Mouse (Mus musculus) embryonic facial prominence, embryonic 14.5 days (tissue): ENCODE results near the gene Mpo. TPM values are rescaled to one million over a fixed set of nuclear protein-coding genes. Genes with fewer than 3 reads are reported as not detected.

Experiments
- ATAC-seq: fragments of 200-750 bp; cut with Nextera tagmentation; 2 replicates; pipeline ENCODE4 v1.8.0; 2017; ENCODE audit warnings: low read depth, moderate number of reproducible peaks, moderate TSS enrichment
- DNase-seq: peaks from one replicate; pipeline ENCODE4 v3.0.0-alpha.2; 2015; ENCODE audit warnings: low spot score
- H3K27ac ChIP-seq: fragments of 300-500 bp; sonication (generic); replicated peaks from 2 replicates; pipeline ENCODE4 v1.5.1; 2014; ENCODE audit warnings: low read depth, mild to moderate bottlenecking, low read length, moderate library complexity
- H3K27me3 ChIP-seq: fragments of 300-500 bp; sonication (generic); replicated peaks from 2 replicates; pipeline ENCODE4 v1.6.1; 2014; ENCODE audit warnings: low read length; ENCODE audit not compliant: control insufficient read depth, insufficient read depth
- H3K36me3 ChIP-seq: fragments of 300-500 bp; sonication (generic); 2 replicates; pipeline ENCODE4 v1.6.1; 2014; ENCODE audit warnings: low read length, mixed read lengths; ENCODE audit not compliant: control insufficient read depth, insufficient read depth
- H3K4me1 ChIP-seq: fragments of 300-500 bp; sonication (generic); 2 replicates; pipeline ENCODE4 v1.6.1; 2014; ENCODE audit warnings: antibody characterized with exemption, low read length; ENCODE audit not compliant: control insufficient read depth, insufficient read depth
- H3K4me2 ChIP-seq: fragments of 300-500 bp; sonication (generic); 2 replicates; pipeline ENCODE4 v1.6.1; 2014; ENCODE audit warnings: low read depth, mild to moderate bottlenecking, low read length, moderate library complexity, mixed read lengths
- H3K4me3 ChIP-seq: fragments of 300-500 bp; sonication (generic); 2 replicates; pipeline ENCODE4 v1.5.1; 2014; ENCODE audit warnings: low read depth, mild to moderate bottlenecking, low read length
- H3K9ac ChIP-seq: fragments of 300-500 bp; sonication (generic); 2 replicates; pipeline ENCODE4 v1.6.1; 2014; ENCODE audit warnings: low read depth, mild to moderate bottlenecking, low read length, moderate library complexity, mixed read lengths
- H3K9me3 ChIP-seq: fragments of 300-500 bp; sonication (generic); 2 replicates; pipeline ENCODE4 v1.6.1; 2016; ENCODE audit warnings: low read length; ENCODE audit not compliant: control insufficient read depth
- WGBS: fragments of 180-500 bp; shearing (Covaris S2); extraction: QIAGEN DNeasy Blood & Tissue Kit; methylation state at CpG from one replicate; pipeline ENCODE4 v1.1.7; 2014; 5-methylcytosine and 5-hydroxymethylcytosine counted together
- polyA plus RNA-seq: library from polyadenylated mRNA; unstranded; fragments of >200 nt; fragmentation: Nextera tagmentation; extraction: Ambion mirVana; gene quantifications from 2 replicates; pipeline ENCODE4 v1.2.1, GENCODE M21; 2014

Gene Mpo
- polyA plus RNA-seq, 1 experiment from 2014 or later = 0.77 TPM

- no peak overlapping the region for H3K27ac ChIP-seq
- no peaks in the 10 kb centered on the region for H3K9me3 ChIP-seq
- no peak for DNase-seq
- no peak for ATAC-seq
- no peaks in the 10 kb centered on the region for H3K4me1 ChIP-seq
- no peaks in the 10 kb centered on the region for H3K36me3 ChIP-seq
- peaks cover 21% of the 10 kb centered on the region for H3K27me3 ChIP-seq
- no peak overlapping the region for H3K4me2 ChIP-seq
- no peak overlapping the region for H3K9ac ChIP-seq
- 88% methylated on average over 15 of the region's 15 CpGs for WGBS
- H3K4me3 ChIP-seq = no peak overlapping the region
Observed at GRCm38 (mm10) chr11:87756251-87756820, 37.0 kb upstream of the Mpo start.

- Histone ChIP-seq H3K4me2 (no peak overlapping the region), H3K4me1 (no peaks in the 10 kb centered on the region), H3K9ac (no peak overlapping the region), H3K4me3 (no peak overlapping the region), H3K9me3 (no peaks in the 10 kb centered on the region), H3K36me3 (no peaks in the 10 kb centered on the region), H3K27me3 (peaks cover 31% of the 10 kb centered on the region), H3K27ac (no peak overlapping the region)
- WGBS = 87% methylated on average over 25 of the region's 25 CpGs
- DNase-seq (no peak), ATAC-seq (no peak)
Observed at GRCm38 (mm10) chr11:87757001-87757954, 36.1 kb upstream of the Mpo start.

- 72% methylated on average over 7 of the region's 7 CpGs for WGBS
- H3K27me3 ChIP-seq = peaks cover 41% of the 10 kb centered on the region
- no peaks in the 10 kb centered on the region for H3K4me1 ChIP-seq
- no peak overlapping the region for H3K4me2 ChIP-seq
- H3K9me3 ChIP-seq = no peaks in the 10 kb centered on the region
- no peak overlapping the region for H3K27ac ChIP-seq
- ATAC-seq (no peak), DNase-seq (no peak)
- H3K9ac ChIP-seq = no peak overlapping the region
- H3K36me3 ChIP-seq = no peaks in the 10 kb centered on the region
- no peak overlapping the region for H3K4me3 ChIP-seq
Observed at GRCm38 (mm10) chr11:87758161-87758911, 35.0 kb upstream of the Mpo start.

GRCm38 (mm10) chr11:87758957-87759608 is 34.3 kb upstream of the Mpo start:
- no peak overlapping the region for H3K4me2 ChIP-seq
- H3K27ac ChIP-seq = no peak overlapping the region
- no peak overlapping the region for H3K4me3 ChIP-seq
- whole genome bisulfite sequencing = 74% methylated on average over 4 of the region's 4 CpGs
- no peak for DNase-seq
- no peak overlapping the region for H3K9ac ChIP-seq
- ATAC-seq = no peak
- H3K27me3 ChIP-seq = peaks cover 49% of the 10 kb centered on the region
- H3K4me1 ChIP-seq = peaks cover 7% of the 10 kb centered on the region; the same call in 1 of the 2 replicates
- H3K36me3 ChIP-seq = no peaks in the 10 kb centered on the region
- H3K9me3 ChIP-seq = no peaks in the 10 kb centered on the region

- Histone ChIP-seq H3K4me1 (peaks cover 7% of the 10 kb centered on the region), H3K9ac (no peak overlapping the region), H3K4me3 (no peak overlapping the region), H3K27ac (no peak overlapping the region), H3K27me3 (peaks cover 54% of the 10 kb centered on the region), H3K36me3 (no peaks in the 10 kb centered on the region), H3K4me2 (no peak overlapping the region), H3K9me3 (no peaks in the 10 kb centered on the region)
- ATAC-seq (no peak), DNase-seq (no peak)
- WGBS = 8% methylated on average over 3 of the region's 3 CpGs
Observed at GRCm38 (mm10) chr11:87759609-87760005, 33.8 kb upstream of the Mpo start.

GRCm38 (mm10) chr11:87760301-87761081 is 32.9 kb upstream of the Mpo start, which contains the start of gene Tspoap1:
Tspoap1 (plus strand) TSS chr11:87760541.
- H3K36me3 ChIP-seq = no peaks in the 10 kb centered on the region
- DNase-seq = peak; percentile 19
- no peak; the same call in 1 of the 2 replicates for ATAC-seq
- peak within 1 kb of the TSS; percentile 19; the same call in 1 of the 2 replicates for H3K9ac ChIP-seq
- H3K27me3 ChIP-seq = peaks cover 63% of the 10 kb centered on the region
- H3K4me2 ChIP-seq = peak within 1 kb of the TSS; percentile 28
- 6% methylated on average over 23 of the region's 23 CpGs for WGBS
- H3K27ac ChIP-seq = no peak within 1 kb of the TSS
- peaks cover 7% of the 10 kb centered on the region for H3K4me1 ChIP-seq
- peak within 1 kb of the TSS; percentile 6; the same call in 1 of the 2 replicates for H3K4me3 ChIP-seq
- no peaks in the 10 kb centered on the region for H3K9me3 ChIP-seq

GRCm38 (mm10) chr11:87761181-87761721 is 32.1 kb upstream of the Mpo start:
- Histone ChIP-seq H3K9me3 (no peaks in the 10 kb centered on the region), H3K4me1 (peaks cover 7% of the 10 kb centered on the region), H3K4me3 (no peak overlapping the region), H3K36me3 (no peaks in the 10 kb centered on the region), H3K27ac (no peak overlapping the region), H3K27me3 (peaks cover 71% of the 10 kb centered on the region), H3K4me2 (no peak overlapping the region), H3K9ac (no peak overlapping the region)
- DNase-seq = no peak
- ATAC-seq = no peak
- 60% methylated on average over 11 of the region's 11 CpGs for WGBS
